Mouse (Mus musculus) brain, adult 2 months (tissue): ENCODE measurements around the gene Gm20604.

Experiments
- DNase-seq: peaks from one replicate; pipeline ENCODE4 v3.0.0; 2011; ENCODE audit warnings: low read depth, low spot score

Gm20604 gene

GRCm38 (mm10) chr12:102758403-102758756 is at the start of gene Gm20604:
Gene Gm20604, minus strand, starts transcription at chr12:102758672.
- DNase-seq, result no peak

GRCm38 (mm10) chr12:102799528-102799927 is 41.1 kb upstream of the Gm20604 start:
- DNase-seq, result no peak

- DNase-seq, result no peak
These were observed 29.5 kb upstream of the Gm20604 start for GRCm38 (mm10) chr12:102787927-102788326.

GRCm38 (mm10) chr12:102785593-102785985 is 27.1 kb upstream of the Gm20604 start:
- DNase-seq, result peak; percentile 56

GRCm38 (mm10) chr12:102784899-102785592 is 26.6 kb upstream of the Gm20604 start:
- DNase-seq, result no peak

- peak; percentile 33 for DNase-seq
These were observed 24.4 kb upstream of the Gm20604 start for GRCm38 (mm10) chr12:102782841-102783240.

GRCm38 (mm10) chr12:102779452-102779851 is 21.0 kb upstream of the Gm20604 start:
- peak; percentile 39 for DNase-seq

- DNase-seq, result peak; percentile 51
These were observed 19.7 kb upstream of the Gm20604 start for GRCm38 (mm10) chr12:102778151-102778550.

- DNase-seq, result no peak
These were observed 17.6 kb upstream of the Gm20604 start for GRCm38 (mm10) chr12:102776035-102776434.

- DNase-seq, result no peak
These were observed 14.2 kb upstream of the Gm20604 start for GRCm38 (mm10) chr12:102772676-102773075.

- DNase-seq, result no peak
These were observed 13.1 kb upstream of the Gm20604 start for GRCm38 (mm10) chr12:102771601-102772000.

- DNase-seq, result no peak
These were observed 10.5 kb upstream of the Gm20604 start for GRCm38 (mm10) chr12:102769000-102769399.

- no peak for DNase-seq
These were observed 5.2 kb upstream of the Gm20604 start for GRCm38 (mm10) chr12:102763696-102764095.

GRCm38 (mm10) chr12:102761668-102762067 is 3.2 kb upstream of the Gm20604 start:
- no peak for DNase-seq

GRCm38 (mm10) chr12:102758936-102759335 is 464 bp upstream of the Gm20604 start:
- DNase-seq, result no peak

- peak; percentile 99 for DNase-seq
These were observed 626 bp downstream of the Gm20604 start, which contains the start of the genes Gm28051, Gon7 and Ubr7 for GRCm38 (mm10) chr12:102757689-102758402. Gene Gm28051, minus strand, starts transcription at chr12:102757765. Gene Gon7, minus strand, starts transcription at chr12:102757803. Gene Ubr7, plus strand, starts transcription at chr12:102757967.

- no peak for DNase-seq
These were observed 1.3 kb downstream of the Gm20604 start for GRCm38 (mm10) chr12:102757055-102757688.

GRCm38 (mm10) chr12:102756304-102756703 is 2.2 kb downstream of the Gm20604 start:
- DNase-seq, result no peak

- DNase-seq, result no peak
These were observed 10.2 kb downstream of the Gm20604 start for GRCm38 (mm10) chr12:102748256-102748655.

- no peak for DNase-seq
These were observed 13.6 kb downstream of the Gm20604 start for GRCm38 (mm10) chr12:102744839-102745238.

- peak; percentile 96 for DNase-seq
These were observed 14.6 kb downstream of the Gm20604 start, which contains the start of the genes Moap1 and Tmem251 for GRCm38 (mm10) chr12:102743589-102744574. Gene Moap1, minus strand, starts transcription at chr12:102743661. Gene Tmem251, plus strand, starts transcription at chr12:102743762.
